Mouse (Mus musculus): ENCODE data around the gene Lrp11.
"Not testable (repeated sequence)": the region's sequence is repeated elsewhere in the genome, so short reads cannot be mapped to it uniquely, and the experiment has no call there.

DNA sequence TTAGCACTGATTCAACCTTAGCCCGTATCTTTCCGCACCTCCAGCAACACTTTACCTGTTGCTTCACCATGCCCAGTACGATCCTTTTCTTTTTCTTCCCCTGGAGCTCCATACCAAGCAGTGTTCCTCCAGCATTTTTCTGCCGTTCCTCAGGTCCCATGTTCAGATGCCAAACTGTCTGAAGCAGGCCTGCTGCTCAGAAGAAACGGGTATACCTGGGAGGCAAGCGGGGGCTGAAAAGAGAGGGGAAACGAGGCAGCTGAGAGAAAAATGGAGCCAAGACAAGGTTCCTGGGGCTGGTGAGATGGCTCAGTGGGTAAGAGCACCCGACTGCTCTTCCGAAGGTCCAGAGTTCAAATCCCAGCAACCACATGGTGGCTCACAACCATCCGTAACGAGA, 27.5 kb downstream of the Lrp11 start:
- TF ChIP-seq EP300, CTCF (IDR thresholded peaks at IDR 0.05; ENCODE audit: low read depth): not testable (repeated sequence)

All from heart, postnatal 0 days (tissue).